ENCODE assay signal across 17 mouse cellular contexts in genomic region chr19:46087871-46088270, GRCm38 (mm10). TPM values are rescaled to one million over a fixed set of nuclear protein-coding genes. Genes with fewer than 3 reads are reported as not detected.
DNase-seq lines count a peak whose midpoint lies in the region; ATAC-seq lines count a peak whose summit lies in the region.
"Had no signal": no experiment of that assay in that cellular context is flagged by ENCODE, and none has a peak within 500 bp of the region (broad histone marks: within the 10 kb centered on the region; RNA-seq: fewer than 3 reads in every experiment).

No protein-coding gene starts in this region.

- 89% methylated on average over 7 of the region's 7 CpGs for WGBS in forebrain, embryonic 11.5 days
- WGBS in forebrain, embryonic 10.5 days, result 88% methylated on average over 7 of the region's 7 CpGs
- WGBS in hindbrain, embryonic 13.5 days, result 88% methylated on average over 7 of the region's 7 CpGs

- no peak for ATAC-seq in forebrain, embryonic 11.5 days (replicated peaks; ENCODE audit: low FRiP score)
- ATAC-seq in hindbrain, embryonic 13.5 days (ENCODE audit: low FRiP score), result no peak
- ATAC-seq: forebrain, embryonic 15.5 days; midbrain, embryonic 15.5 days had no signal

- no peak overlapping the region for H3K27ac ChIP-seq in forebrain, embryonic 11.5 days (ENCODE audit: low read depth, low read length)
- H3K27ac ChIP-seq in forebrain, embryonic 10.5 days, result no peak overlapping the region
- no peak overlapping the region for H3K27ac ChIP-seq in hindbrain, embryonic 13.5 days
- H3K27ac ChIP-seq: forebrain, embryonic 15.5 days; heart, embryonic 13.5 days; midbrain, embryonic 15.5 days had no signal

- H3K9ac ChIP-seq in forebrain, embryonic 11.5 days (ENCODE audit: low read length), result no peak overlapping the region
- H3K9ac ChIP-seq in hindbrain, embryonic 13.5 days, result no peak overlapping the region
- H3K9ac ChIP-seq: forebrain, embryonic 15.5 days; heart, embryonic 13.5 days; midbrain, embryonic 15.5 days had no signal

- no peak overlapping the region for H3K4me3 ChIP-seq in forebrain, embryonic 11.5 days (ENCODE audit: low read depth, low read length)
- H3K4me3 ChIP-seq in forebrain, embryonic 10.5 days, result no peak overlapping the region
- H3K4me3 ChIP-seq in hindbrain, embryonic 13.5 days, result no peak overlapping the region
- H3K4me3 ChIP-seq: forebrain, embryonic 15.5 days; heart, embryonic 13.5 days; midbrain, embryonic 15.5 days had no signal

- H3K27me3 ChIP-seq in forebrain, embryonic 11.5 days (ENCODE audit: control insufficient read depth, insufficient read depth, low read length), result no peaks in the 10 kb centered on the region
- no peaks in the 10 kb centered on the region for H3K27me3 ChIP-seq in forebrain, embryonic 10.5 days (ENCODE audit: poor library complexity, severe bottlenecking)
- no peaks in the 10 kb centered on the region for H3K27me3 ChIP-seq in hindbrain, embryonic 13.5 days
- H3K27me3 ChIP-seq: forebrain, embryonic 15.5 days; midbrain, embryonic 15.5 days had no signal

- no peak overlapping the region for H3K4me2 ChIP-seq in forebrain, embryonic 11.5 days (ENCODE audit: low read depth, low read length, severe bottlenecking)
- no peak overlapping the region for H3K4me2 ChIP-seq in hindbrain, embryonic 13.5 days
- H3K4me2 ChIP-seq: forebrain, embryonic 15.5 days; heart, embryonic 13.5 days; liver, embryonic 11.5 days; midbrain, embryonic 15.5 days had no signal

- intact Hi-C loops in left cerebral cortex, postnatal 36 days (cut with DNase I), result no loop called here

- peak; percentile 45 for DNase-seq in forebrain, embryonic 11.5 days (ENCODE audit: low spot score)
- DNase-seq in forebrain, embryonic 10.5 days (ENCODE audit: extremely low spot score, low spot score), result no peak
- DNase-seq in ovary, postnatal 14 days (ENCODE audit: low spot score), result peak; percentile 18
- DNase-seq in ovary, postnatal 10 days (ENCODE audit: low spot score), result no peak
- peak; percentile 68 for DNase-seq in heart, adult 8-10 months (ENCODE audit: low spot score)
- no peak for DNase-seq in left cerebral cortex, adult 8-10 months (ENCODE audit: low spot score in 2 of 2)
- no peak for DNase-seq in left cerebral cortex, postnatal 36 days (ENCODE audit: low spot score in 2 of 2)
- DNase-seq: lung, postnatal 4 days had no signal

- H3K9me3 ChIP-seq in forebrain, embryonic 11.5 days (ENCODE audit: control insufficient read depth, low read length), result no peaks in the 10 kb centered on the region
- H3K9me3 ChIP-seq in forebrain, embryonic 10.5 days, result no peaks in the 10 kb centered on the region
- H3K9me3 ChIP-seq in hindbrain, embryonic 13.5 days, result no peaks in the 10 kb centered on the region
- H3K9me3 ChIP-seq: forebrain, embryonic 15.5 days; heart, embryonic 13.5 days; midbrain, embryonic 15.5 days had no signal

- H3K36me3 ChIP-seq in forebrain, embryonic 11.5 days (ENCODE audit: control insufficient read depth, insufficient read depth, low read length), result peaks cover 15% of the 10 kb centered on the region
- peaks cover 38% of the 10 kb centered on the region for H3K36me3 ChIP-seq in forebrain, embryonic 10.5 days (replicated peaks)
- H3K36me3 ChIP-seq in hindbrain, embryonic 13.5 days, result peaks cover 29% of the 10 kb centered on the region

- no peaks in the 10 kb centered on the region for H3K4me1 ChIP-seq in forebrain, embryonic 11.5 days (replicated peaks; ENCODE audit: control insufficient read depth, insufficient read depth, low read length)
- H3K4me1 ChIP-seq in forebrain, embryonic 10.5 days, result no peaks in the 10 kb centered on the region
- H3K4me1 ChIP-seq in hindbrain, embryonic 13.5 days (replicated peaks), result no peaks in the 10 kb centered on the region
- H3K4me1 ChIP-seq: forebrain, embryonic 15.5 days; midbrain, embryonic 15.5 days had no signal

RNA-seq across cellular contexts. Expression of gene Nolc1, which starts 12.2 kb away (rescaled TPM):
- 132 and 133 TPM in 2 replicates for polyA plus RNA-seq in forebrain, embryonic 11.5 days (2014; fragmentation: Nextera tagmentation; extraction: Ambion mirVana)
- 167 and 168 TPM in 2 replicates for polyA plus RNA-seq in forebrain, embryonic 10.5 days (2016; fragmentation: Nextera tagmentation; extraction: Ambion mirVana)
- total RNA-seq in heart, adult 8-10 months (2022), result 10 to 100 TPM; 18.4 to 19.6 (median 18.7) TPM
- 10 to 100 TPM; 41.8 to 48.2 (median 46.0) TPM for total RNA-seq in left cerebral cortex, adult 8-10 months (2022)
- 73.4 and 79.5 TPM in 2 replicates for polyA plus RNA-seq in hindbrain, embryonic 13.5 days (2015; fragmentation: Nextera tagmentation; extraction: Ambion mirVana)
- total RNA-seq in left cerebral cortex, postnatal 36 days (2021), result 10 to 100 TPM; 42.5 to 44.1 TPM

RNA-seq across cellular contexts. Expression of gene Ldb1, which starts 42.9 kb away (rescaled TPM):
- 104 and 108 TPM in 2 replicates for polyA plus RNA-seq in forebrain, embryonic 11.5 days (2014; fragmentation: Nextera tagmentation; extraction: Ambion mirVana)
- 87.8 and 91.0 TPM in 2 replicates for polyA plus RNA-seq in forebrain, embryonic 10.5 days (2016; fragmentation: Nextera tagmentation; extraction: Ambion mirVana)
- total RNA-seq in heart, adult 8-10 months (2022), result 10 to 100 TPM; 37.1 to 51.0 (median 42.0) TPM
- 100 to 1,000 TPM; 110 to 132 (median 120) TPM for total RNA-seq in left cerebral cortex, adult 8-10 months (2022)
- polyA plus RNA-seq in hindbrain, embryonic 13.5 days (2015; fragmentation: Nextera tagmentation; extraction: Ambion mirVana), result 120 and 127 TPM in 2 replicates
- 100 to 1,000 TPM; 108 to 118 TPM for total RNA-seq in left cerebral cortex, postnatal 36 days (2021)

RNA-seq across cellular contexts. Expression of gene Pprc1, which starts 43.2 kb away (rescaled TPM):
- polyA plus RNA-seq in forebrain, embryonic 11.5 days (2014; fragmentation: Nextera tagmentation; extraction: Ambion mirVana), result 60.7 and 61.3 TPM in 2 replicates
- 57.5 and 61.9 TPM in 2 replicates for polyA plus RNA-seq in forebrain, embryonic 10.5 days (2016; fragmentation: Nextera tagmentation; extraction: Ambion mirVana)
- 10 to 100 TPM; 12.3 to 17.0 (median 13.8) TPM for total RNA-seq in heart, adult 8-10 months (2022)
- total RNA-seq in left cerebral cortex, adult 8-10 months (2022), result 10 to 100 TPM; 25.7 to 29.7 (median 26.8) TPM
- 18.7 and 22.2 TPM in 2 replicates for polyA plus RNA-seq in hindbrain, embryonic 13.5 days (2015; fragmentation: Nextera tagmentation; extraction: Ambion mirVana)
- 10 to 100 TPM; 20.5 to 25.5 TPM for total RNA-seq in left cerebral cortex, postnatal 36 days (2021)

RNA-seq across cellular contexts. Expression of gene Elovl3, which starts 43.8 kb away (rescaled TPM):
- polyA plus RNA-seq in forebrain, embryonic 11.5 days (2014; fragmentation: Nextera tagmentation; extraction: Ambion mirVana), result 0.13 and 0.23 TPM in 2 replicates
- 0.07 and 0.17 TPM in 2 replicates for polyA plus RNA-seq in forebrain, embryonic 10.5 days (2016; fragmentation: Nextera tagmentation; extraction: Ambion mirVana)
- total RNA-seq in heart, adult 8-10 months (2022), result under 1 TPM in 1 of 4 experiments, not detected in 3; 0.19 TPM
- not detected for total RNA-seq in left cerebral cortex, adult 8-10 months (2022)
- polyA plus RNA-seq in hindbrain, embryonic 13.5 days (2015; fragmentation: Nextera tagmentation; extraction: Ambion mirVana), result not detected in 2 replicates
- not detected for total RNA-seq in left cerebral cortex, postnatal 36 days (2021)
- polyA plus RNA-seq: forebrain, embryonic 15.5 days; heart, embryonic 13.5 days; intestine, embryonic 14.5 days; large intestine, adult 2 months; liver, embryonic 11.5 days; neural tube, embryonic 14.5 days; stomach, embryonic 14.5 days had no signal

Comparison
In these comparisons a context has a peak if more than half of its experiments do, and no peak if none do; other contexts are left out.
1. DNase-seq: peak in forebrain, embryonic 11.5 days (single experiment), ovary, postnatal 14 days (single experiment) and heart, adult 8-10 months (single experiment); none in forebrain, embryonic 10.5 days (single experiment), ovary, postnatal 10 days (single experiment), left cerebral cortex, adult 8-10 months (0 of 2) and left cerebral cortex, postnatal 36 days (0 of 2).